Mouse (Mus musculus): ENCODE measurements at regions not wholly inside any gene's neighbourhood (a gene's known extent, or its start where the extent isn't known, plus 50 kb on each side); places are given as distances from the start of the nearest gene placed in this dataset.
A peak's percentile ranks its signal among the peaks of the same experiment; 100 is the strongest.

- ATAC-seq (replicated peaks; ENCODE audit: low FRiP score, low TSS enrichment, poor library complexity, severe bottlenecking) = 0 out of 2 replicates have a peak, but pooled peaks have one; percentile 36
Measured at GRCm38 (mm10) chr1:128833096-128833715, 241.1 kb upstream of the Cxcr4 start.

GRCm38 (mm10) chr1:128832201-128832883 is 240.2 kb upstream of the Cxcr4 start:
- peak; percentile 95 for ATAC-seq (replicated peaks; ENCODE audit: low FRiP score, low TSS enrichment, poor library complexity, severe bottlenecking)

- no peak for ATAC-seq (replicated peaks; ENCODE audit: low FRiP score, low TSS enrichment, poor library complexity, severe bottlenecking)
Measured at GRCm38 (mm10) chr1:128830671-128831240, 238.7 kb upstream of the Cxcr4 start.

GRCm38 (mm10) chr1:128829536-128829935 is 237.4 kb upstream of the Cxcr4 start:
- ATAC-seq (replicated peaks; ENCODE audit: low FRiP score, low TSS enrichment, poor library complexity, severe bottlenecking) = no peak

- no peak for ATAC-seq (replicated peaks; ENCODE audit: low FRiP score, low TSS enrichment, poor library complexity, severe bottlenecking)
Measured at GRCm38 (mm10) chr1:128826419-128826818, 234.3 kb upstream of the Cxcr4 start.

GRCm38 (mm10) chr1:128824916-128825683 is 233.0 kb upstream of the Cxcr4 start:
- no peak for ATAC-seq (replicated peaks; ENCODE audit: low FRiP score, low TSS enrichment, poor library complexity, severe bottlenecking)

- peak; percentile 80 for ATAC-seq (replicated peaks; ENCODE audit: low FRiP score, low TSS enrichment, poor library complexity, severe bottlenecking)
Measured at GRCm38 (mm10) chr1:128824235-128824634, 232.1 kb upstream of the Cxcr4 start.

GRCm38 (mm10) chr1:128821991-128822390 is 229.9 kb upstream of the Cxcr4 start:
- no peak for ATAC-seq (replicated peaks; ENCODE audit: low FRiP score, low TSS enrichment, poor library complexity, severe bottlenecking)

- ATAC-seq (replicated peaks; ENCODE audit: low FRiP score, low TSS enrichment, poor library complexity, severe bottlenecking) = no peak
Measured at GRCm38 (mm10) chr1:128820527-128820926, 228.4 kb upstream of the Cxcr4 start.

GRCm38 (mm10) chr1:128819611-128820010 is 227.5 kb upstream of the Cxcr4 start:
- ATAC-seq (replicated peaks; ENCODE audit: low FRiP score, low TSS enrichment, poor library complexity, severe bottlenecking) = no peak

GRCm38 (mm10) chr1:128813379-128813778 is 221.3 kb upstream of the Cxcr4 start:
- ATAC-seq (replicated peaks; ENCODE audit: low FRiP score, low TSS enrichment, poor library complexity, severe bottlenecking) = no peak

- no peak for ATAC-seq (replicated peaks; ENCODE audit: low FRiP score, low TSS enrichment, poor library complexity, severe bottlenecking)
Measured at GRCm38 (mm10) chr1:128810860-128811259, 218.8 kb upstream of the Cxcr4 start.

GRCm38 (mm10) chr1:128810094-128810493 is 218.0 kb upstream of the Cxcr4 start:
- no peak for ATAC-seq (replicated peaks; ENCODE audit: low FRiP score, low TSS enrichment, poor library complexity, severe bottlenecking)

GRCm38 (mm10) chr1:128809601-128810000 is 217.5 kb upstream of the Cxcr4 start:
- no peak for ATAC-seq (replicated peaks; ENCODE audit: low FRiP score, low TSS enrichment, poor library complexity, severe bottlenecking)

GRCm38 (mm10) chr1:128808599-128808998 is 216.5 kb upstream of the Cxcr4 start:
- no peak for ATAC-seq (replicated peaks; ENCODE audit: low FRiP score, low TSS enrichment, poor library complexity, severe bottlenecking)

- ATAC-seq (replicated peaks; ENCODE audit: low FRiP score, low TSS enrichment, poor library complexity, severe bottlenecking) = no peak
Measured at GRCm38 (mm10) chr1:128805687-128806653, 213.9 kb upstream of the Cxcr4 start.

GRCm38 (mm10) chr1:128803433-128804060 is 211.5 kb upstream of the Cxcr4 start:
- ATAC-seq (replicated peaks; ENCODE audit: low FRiP score, low TSS enrichment, poor library complexity, severe bottlenecking) = no peak

- no peak for ATAC-seq (replicated peaks; ENCODE audit: low FRiP score, low TSS enrichment, poor library complexity, severe bottlenecking)
Measured at GRCm38 (mm10) chr1:128803058-128803432, 211.0 kb upstream of the Cxcr4 start.

- no peak for ATAC-seq (replicated peaks; ENCODE audit: low FRiP score, low TSS enrichment, poor library complexity, severe bottlenecking)
Measured at GRCm38 (mm10) chr1:128798721-128799120, 206.6 kb upstream of the Cxcr4 start.

Measured in megakaryocyte-erythroid progenitor cell, adult 5-6 weeks (primary cell).